Mouse (Mus musculus) ES-CJ7 (cell line): ENCODE data around the gene Plekhj1.
"Not testable (repeated sequence)": the region's sequence is repeated elsewhere in the genome, so short reads cannot be mapped to it uniquely, and the experiment has no call there.

Experiments used
- DNase-seq: peaks from one replicate; pipeline ENCODE4 v3.0.0; 2011; ENCODE audit warnings: low read depth, low spot score

Gene Plekhj1

GRCm38 (mm10) chr10:80826151-80827062, 28.0 kb upstream of the Plekhj1 start, which contains the start of gene Oaz1:
TSS of gene Oaz1 (plus strand) at chr10:80826656.
- peak; percentile 100 for DNase-seq

GRCm38 (mm10) chr10:80824827-80825226, 26.4 kb upstream of the Plekhj1 start:
- no peak for DNase-seq

- peak; percentile 58 for DNase-seq
These were observed 25.6 kb upstream of the Plekhj1 start for GRCm38 (mm10) chr10:80823847-80824643.

GRCm38 (mm10) chr10:80823316-80823715, 24.9 kb upstream of the Plekhj1 start:
- no peak for DNase-seq

DNA sequence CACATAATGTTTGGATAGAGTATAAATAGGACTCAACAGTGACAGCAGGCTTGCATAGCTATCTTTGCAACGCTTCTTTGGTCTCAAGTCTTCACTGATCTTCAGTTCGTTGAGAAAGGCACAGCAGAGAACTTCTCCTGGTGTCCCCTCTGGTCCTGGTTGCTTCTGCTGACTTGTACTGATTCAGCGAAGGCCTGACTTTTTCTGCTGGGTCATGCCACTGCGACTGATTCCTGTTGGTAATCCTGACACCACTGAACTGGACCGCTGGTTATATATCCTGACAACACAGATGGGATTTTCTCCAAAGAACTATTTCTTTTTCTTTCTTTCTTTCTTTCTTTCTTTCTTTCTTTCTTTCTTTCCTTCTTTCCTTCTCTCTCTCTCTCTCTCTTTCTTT, 24.1 kb upstream of the Plekhj1 start:
- DNase-seq = no peak

DNA sequence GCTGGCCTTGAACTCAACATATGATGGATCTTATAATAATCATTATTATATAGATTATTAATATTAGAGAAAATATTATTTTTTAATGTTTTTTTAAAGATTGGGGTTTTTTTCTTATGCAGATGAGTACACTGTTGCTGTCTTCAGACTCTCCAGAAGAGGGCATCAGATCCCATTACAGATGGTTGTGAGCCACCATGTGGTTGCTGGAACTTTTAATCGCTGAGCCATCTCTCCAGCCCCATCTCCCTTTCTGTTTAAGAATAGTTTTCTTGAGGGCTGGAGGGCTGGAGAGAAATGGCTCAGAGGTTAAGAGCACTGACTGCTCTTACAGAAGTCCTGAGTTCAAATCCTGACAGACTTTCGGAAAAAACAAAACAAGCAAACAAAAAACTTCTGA, 23.6 kb upstream of the Plekhj1 start:
- peak; percentile 71 for DNase-seq

DNA sequence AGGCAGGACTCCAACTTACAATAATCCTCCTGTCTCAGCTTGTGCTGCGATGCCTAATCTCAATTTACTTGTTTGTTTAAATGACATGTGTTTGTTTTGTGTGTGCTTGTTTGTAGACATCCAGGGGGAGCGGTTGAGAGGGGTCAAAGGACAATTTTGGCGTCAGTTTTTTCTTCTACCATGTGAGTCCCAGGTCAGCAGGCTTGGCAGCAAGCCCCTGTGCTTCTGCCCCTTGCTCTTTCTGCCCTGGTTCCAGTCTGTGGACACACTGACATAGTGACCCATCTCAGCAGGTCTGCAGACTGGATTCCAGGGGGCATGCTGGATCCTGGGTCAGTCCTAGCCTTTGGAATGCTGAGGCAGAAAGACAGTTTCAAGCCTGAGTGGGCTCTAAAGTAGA, 21.0 kb upstream of the Plekhj1 start:
- DNase-seq = no peak

GRCm38 (mm10) chr10:80818599-80819281, 20.3 kb upstream of the Plekhj1 start:
- no peak for DNase-seq

DNA sequence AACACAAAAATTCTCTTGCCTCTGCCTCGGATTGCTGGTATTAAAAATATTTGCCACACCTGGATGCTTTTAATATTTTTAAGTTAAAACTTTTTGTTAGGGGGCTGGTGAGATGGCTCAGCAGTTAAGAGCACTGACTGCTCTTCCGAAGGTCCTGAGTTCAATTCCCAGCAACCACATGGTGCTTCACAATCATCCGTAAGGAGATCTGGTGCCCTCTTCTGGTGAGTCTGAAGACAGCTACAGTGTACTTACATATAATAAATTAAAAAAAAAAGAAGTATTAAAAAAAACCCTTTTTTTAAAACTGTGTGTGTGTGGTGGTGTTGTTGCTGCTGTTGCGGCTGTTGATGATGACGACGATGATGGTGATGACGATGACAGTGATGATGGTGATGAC, 19.5 kb upstream of the Plekhj1 start:
- DNase-seq = peak; percentile 64

- no peak for DNase-seq
These were observed 18.7 kb upstream of the Plekhj1 start for GRCm38 (mm10) chr10:80817164-80817563.

GRCm38 (mm10) chr10:80816303-80816702, 17.9 kb upstream of the Plekhj1 start:
- DNase-seq = not testable (repeated sequence)

DNA sequence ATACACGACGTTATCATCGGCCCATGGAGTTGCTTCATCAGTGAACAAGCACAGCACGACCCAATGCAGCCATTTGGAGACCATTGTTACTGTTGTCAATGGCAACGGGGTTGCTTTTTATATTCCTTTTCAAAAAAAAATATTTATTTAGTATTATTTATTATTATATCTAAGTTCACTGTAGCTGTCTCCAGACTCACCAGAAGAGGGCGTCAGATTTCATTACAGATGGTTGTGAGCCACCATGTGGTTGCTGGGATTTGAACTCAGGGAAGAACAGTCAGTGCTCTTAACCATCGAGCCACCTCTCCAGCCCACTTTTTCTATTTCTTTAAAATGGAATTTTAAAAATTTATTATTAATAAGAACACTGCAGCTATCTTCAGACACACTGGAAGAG, 16.4 kb upstream of the Plekhj1 start:
- DNase-seq = no peak

DNA sequence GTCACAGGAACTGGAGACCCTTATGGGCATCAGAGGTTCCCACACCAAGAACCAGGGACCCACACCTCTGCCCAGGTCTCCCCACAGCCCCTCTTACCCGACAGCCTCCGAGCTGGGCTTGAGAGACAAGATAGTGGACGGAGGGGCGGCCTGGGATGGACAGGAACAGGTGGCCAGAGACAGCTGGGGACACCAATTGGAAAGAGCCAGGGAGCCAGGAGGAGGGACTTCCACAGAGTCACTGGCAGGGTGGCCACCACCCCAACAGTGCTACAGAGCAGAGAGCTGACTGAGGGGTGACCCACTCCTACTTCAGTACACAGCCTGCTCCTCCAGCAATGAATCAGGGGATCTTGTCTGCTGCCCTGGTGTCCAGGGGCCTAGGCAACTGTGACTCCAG, 14.9 kb upstream of the Plekhj1 start, which contains the start of gene Jsrp1:
Gene Jsrp1, minus strand, starts transcription at position 133 of the 400 bp plus-strand sequence.
- DNase-seq = no peak

DNA sequence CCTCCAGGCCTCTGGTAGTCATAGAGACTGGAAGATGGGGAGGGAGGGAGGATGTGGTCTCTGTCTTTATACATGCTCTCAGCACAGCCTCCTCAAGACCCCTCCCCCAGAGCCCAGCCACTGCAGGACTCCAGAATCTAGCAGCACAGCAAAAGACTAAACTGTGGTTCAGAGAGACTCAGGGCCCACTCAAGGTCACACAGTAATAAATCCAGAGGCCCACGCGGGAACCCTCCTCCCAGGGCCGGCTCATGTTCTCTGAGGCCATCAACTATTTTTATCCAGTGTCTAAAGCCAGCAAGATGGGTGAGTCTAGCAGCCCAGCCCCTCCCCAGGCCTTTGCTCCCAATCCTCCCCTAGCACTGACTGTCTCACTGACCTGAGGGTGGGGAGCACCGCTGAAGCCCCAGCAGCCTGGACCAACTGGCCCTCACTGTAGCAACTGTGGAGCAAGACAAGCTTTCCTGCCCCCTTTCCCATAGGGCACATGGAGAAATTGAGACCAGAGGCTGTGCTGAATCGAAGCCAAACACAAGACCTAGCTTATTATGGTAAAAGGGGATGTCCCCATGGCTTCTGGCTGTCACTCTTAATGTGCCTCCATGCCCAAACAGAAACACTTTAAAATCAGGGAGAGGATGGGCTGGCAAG, 14.1 kb upstream of the Plekhj1 start:
- no peak for DNase-seq

DNA sequence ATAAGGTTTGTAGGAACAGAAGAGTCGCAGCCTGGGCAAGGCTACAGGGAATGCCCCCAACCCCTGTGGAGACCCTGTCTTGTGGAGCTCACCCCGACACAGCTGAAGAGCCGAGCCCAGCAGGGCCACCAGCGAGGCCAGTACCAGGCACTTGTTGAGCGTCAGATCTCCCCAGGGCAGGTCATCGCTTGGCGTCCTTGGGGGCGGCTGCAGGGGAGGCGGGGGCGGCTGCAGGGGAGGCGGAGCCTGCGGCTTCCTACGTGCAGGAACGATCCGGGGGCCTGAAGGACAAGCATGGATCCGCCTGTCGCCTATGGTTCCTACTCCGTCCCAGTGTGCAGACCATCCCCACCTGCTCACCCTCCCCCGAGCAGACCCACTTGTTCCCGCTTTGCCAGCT, 11.7 kb upstream of the Plekhj1 start:
- no peak for DNase-seq

DNA sequence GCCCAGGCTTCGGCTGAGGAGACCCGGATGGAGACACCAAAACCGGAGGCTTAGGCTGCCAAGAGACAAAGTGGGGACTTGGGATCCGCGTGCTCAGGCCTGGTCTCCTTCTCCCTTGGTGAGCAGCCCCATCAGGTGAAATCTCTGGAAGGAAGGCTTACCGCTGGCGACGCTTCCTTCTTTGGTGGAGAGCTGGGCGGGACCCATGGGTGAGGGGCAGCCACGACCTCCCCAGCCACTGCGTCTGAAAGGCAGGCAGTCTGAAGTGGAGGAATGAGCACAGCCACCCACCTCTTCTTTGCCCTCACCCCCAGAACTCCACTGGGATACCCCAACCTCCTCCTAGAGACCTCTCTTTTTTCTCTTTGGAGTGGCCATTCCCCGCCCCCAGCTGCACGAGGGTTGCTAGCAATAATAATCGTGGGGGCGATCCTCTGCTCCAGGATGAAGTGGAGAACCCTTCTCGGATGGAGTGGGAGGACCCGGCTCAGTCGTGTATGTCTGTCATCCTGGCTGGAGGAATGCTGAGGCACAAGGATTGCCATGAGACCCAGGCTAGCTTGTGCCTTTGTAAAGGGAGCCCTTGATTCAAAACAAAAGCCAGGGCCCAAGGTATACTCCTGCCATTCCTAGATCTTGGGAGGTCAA, 10.7 kb upstream of the Plekhj1 start:
- no peak for DNase-seq

DNA sequence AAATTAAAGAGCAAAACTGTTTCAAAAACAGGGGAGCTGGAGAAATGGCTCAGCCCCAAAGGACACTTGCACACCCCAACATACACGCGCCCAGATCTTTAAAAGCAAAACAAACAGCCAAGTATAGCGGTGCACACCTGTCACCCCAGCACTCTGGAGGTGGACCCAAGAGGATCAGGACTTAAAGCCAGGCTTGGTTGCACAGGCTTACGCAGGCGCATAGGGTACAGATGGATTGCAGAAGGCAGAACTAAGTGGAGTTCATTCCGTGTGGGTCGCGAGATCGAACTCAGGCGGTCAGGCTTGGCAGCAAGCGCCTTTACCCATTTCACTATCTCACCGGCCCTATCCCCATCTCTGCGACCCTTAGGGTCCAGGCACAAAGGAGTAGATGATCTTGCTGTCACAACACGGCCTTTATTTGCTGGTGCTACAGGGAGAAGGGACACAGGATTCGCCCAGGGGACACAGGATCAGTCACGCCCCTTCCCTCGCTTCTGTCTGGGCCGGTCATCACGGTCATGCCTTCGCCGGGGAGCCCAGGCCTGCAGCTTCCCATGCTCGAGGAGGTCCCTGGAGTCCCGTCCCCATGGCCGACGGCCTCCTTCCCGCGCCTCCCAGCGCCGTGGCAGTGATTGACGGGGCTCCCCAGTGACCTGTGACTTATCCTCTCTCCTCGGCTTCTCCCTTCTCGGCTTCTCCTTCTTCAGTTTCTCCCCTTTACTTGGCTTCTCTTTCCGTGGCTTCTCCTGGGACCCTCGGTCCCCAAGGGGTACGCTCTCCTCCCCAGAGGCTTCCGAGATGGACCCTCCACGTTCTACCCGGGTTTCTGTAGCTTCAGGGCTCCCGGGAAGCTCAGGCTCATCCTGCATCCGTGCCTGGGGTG, 9.9 kb upstream of the Plekhj1 start:
- no peak for DNase-seq

GRCm38 (mm10) chr10:80807057-80807627, 8.7 kb upstream of the Plekhj1 start:
- DNase-seq = peak; percentile 76

- no peak for DNase-seq
These were observed 8.1 kb upstream of the Plekhj1 start for GRCm38 (mm10) chr10:80806341-80807056.
